Mouse (Mus musculus) spleen, postnatal 14 days (tissue): ENCODE results near the gene 2210016L21Rik.

Experiments used
- DNase-seq, 2 experiments: peaks; one replicate each; pipeline ENCODE4 v3.0.0; 2021 to 2022; ENCODE audit warnings: low spot score in 2 of 2

The 2210016L21Rik gene

GRCm38 (mm10) chr5:114978888-114979249 lies 36.9 kb downstream of the 2210016L21Rik start:
- DNase-seq, result no peak

GRCm38 (mm10) chr5:114979250-114980121 lies 37.5 kb downstream of the 2210016L21Rik start:
- DNase-seq, result peak; percentile 47 to 63

- DNase-seq, result no peak
Measured at GRCm38 (mm10) chr5:114980122-114980748, 38.3 kb downstream of the 2210016L21Rik start.

- no peak for DNase-seq
Measured at GRCm38 (mm10) chr5:114982001-114982400, 40.0 kb downstream of the 2210016L21Rik start.

GRCm38 (mm10) chr5:114985074-114985473 lies 43.1 kb downstream of the 2210016L21Rik start:
- DNase-seq, result no peak

DNA sequence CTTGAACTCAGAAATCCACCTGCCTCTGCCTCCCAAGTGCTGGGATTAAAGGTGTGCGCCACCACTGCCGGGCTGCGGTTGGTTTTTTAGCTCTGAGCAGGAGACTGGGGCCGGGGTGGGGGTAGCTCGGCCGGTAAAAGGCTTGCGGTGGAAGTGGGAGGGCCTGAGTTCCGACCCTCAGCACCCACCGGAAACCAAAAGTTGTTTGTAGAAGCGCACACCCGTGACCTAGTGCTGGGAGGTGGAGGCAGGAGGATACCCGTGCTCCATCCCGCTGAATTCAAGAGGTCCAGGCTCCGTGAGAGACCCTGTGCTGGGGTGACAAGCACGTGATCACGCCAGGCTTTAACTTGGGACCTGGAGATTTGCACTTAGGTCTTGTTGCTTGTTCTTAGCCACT lies 54.5 kb downstream of the 2210016L21Rik start:
- DNase-seq, result no peak

GRCm38 (mm10) chr5:114997327-114997726 lies 55.4 kb downstream of the 2210016L21Rik start:
- no peak for DNase-seq
